ENCODE assay signal across 7 mouse cellular contexts in genomic region chr4:141547299-141547698, GRCm38 (mm10). TPM values are rescaled to one million over a fixed set of nuclear protein-coding genes. Genes with fewer than 3 reads are reported as not detected.
A peak's percentile ranks its signal among the peaks of the same experiment; 100 is the strongest.
DNase-seq lines count a peak whose midpoint lies in the region; ATAC-seq and TF ChIP-seq lines count a peak whose summit lies in the region.

No protein-coding gene starts in this region.

- peak overlapping the region; percentile 96 for H3K4me2 ChIP-seq in forebrain, postnatal 0 days (ENCODE audit: low read depth)

- no peaks in the 10 kb centered on the region for H3K27me3 ChIP-seq in E14TG2a.4 (ENCODE audit: insufficient read depth, low read length)
- H3K27me3 ChIP-seq in forebrain, postnatal 0 days (ENCODE audit: insufficient read depth, low read length), result no peaks in the 10 kb centered on the region

- no peak for TF ChIP-seq CTCF in E14TG2a.4 (conservative IDR thresholded peaks at IDR 0.05; ENCODE audit: low read length)
- no peak for TF ChIP-seq CTCF in forebrain, postnatal 0 days (IDR thresholded peaks at IDR 0.05; ENCODE audit: low read depth)

- peaks cover 45% of the 10 kb centered on the region for H3K4me1 ChIP-seq in E14TG2a.4 (replicated peaks; ENCODE audit: low read depth, low read length)
- H3K4me1 ChIP-seq in forebrain, postnatal 0 days (ENCODE audit: insufficient read depth), result 0 out of 2 replicates have a peak, but pooled peaks cover 7% of the 10 kb centered on the region

- peaks cover 7% of the 10 kb centered on the region; the same call in 1 of the 2 replicates for H3K36me3 ChIP-seq in E14TG2a.4 (ENCODE audit: insufficient read depth, low read length)
- H3K36me3 ChIP-seq in forebrain, postnatal 0 days (ENCODE audit: insufficient read depth), result no peaks in the 10 kb centered on the region

- no peaks in the 10 kb centered on the region for H3K9me3 ChIP-seq in E14TG2a.4 (ENCODE audit: low read length)
- H3K9me3 ChIP-seq in forebrain, postnatal 0 days (ENCODE audit: low read length), result no peaks in the 10 kb centered on the region

- ATAC-seq in forebrain, postnatal 0 days, result no peak
- no peak for ATAC-seq in inflammation-experienced regulatory T-cells, adult 6 months

- H3K4me3 ChIP-seq in E14TG2a.4 (replicated peaks; ENCODE audit: low read length), result peak overlapping the region; percentile 92
- H3K4me3 ChIP-seq in forebrain, postnatal 0 days (ENCODE audit: low read depth, low read length), result peak overlapping the region; percentile 85

- H3K9ac ChIP-seq in forebrain, postnatal 0 days, result peak overlapping the region; percentile 99

- H3K27ac ChIP-seq in forebrain, postnatal 0 days (ENCODE audit: low read depth, low read length), result peak overlapping the region; percentile 100

- peak; percentile 63 for DNase-seq in A20 (ENCODE audit: low read depth, low spot score)
- peak; percentile 66 for DNase-seq in forebrain, postnatal 0 days
- DNase-seq in lung, postnatal 36 days, result peak; percentile 29
- DNase-seq in thymus, postnatal 10 days (ENCODE audit: low spot score in 2 of 2), result no peak
- no peak for DNase-seq in right cerebral cortex, postnatal 25 days

- WGBS in forebrain, postnatal 0 days, result 6% methylated on average over 9 of the region's 9 CpGs

RNA-seq across cellular contexts. Expression of gene Spen, which starts 8.9 kb away (rescaled TPM):
- 21.7 and 24.7 TPM in 2 replicates for total RNA-seq in forebrain, postnatal 0 days (2014; rRNA removed)
- 6.0 and 10.7 TPM in 2 replicates for polyA plus RNA-seq in forebrain, postnatal 0 days (2015; fragmentation: Nextera tagmentation; extraction: Ambion mirVana)
- polyA plus RNA-seq in inflammation-experienced regulatory T-cells, adult 6 months (2017; shearing (Covaris generic)), result 10 to 100 TPM in 2 of 3 experiments, 1 to 10 TPM in 1; 8.6 to 17.1 (median 14.3) TPM

RNA-seq across cellular contexts. Expression of gene Fblim1, which starts 58.6 kb away (rescaled TPM):
- total RNA-seq in forebrain, postnatal 0 days (2014; rRNA removed), result 20.8 and 22.3 TPM in 2 replicates
- 24.9 and 26.1 TPM in 2 replicates for polyA plus RNA-seq in forebrain, postnatal 0 days (2015; fragmentation: Nextera tagmentation; extraction: Ambion mirVana)
- polyA plus RNA-seq in inflammation-experienced regulatory T-cells, adult 6 months (2017; shearing (Covaris generic)), result under 1 TPM in 1 of 3 experiments, not detected in 2; 0.43 TPM

Comparison
In these comparisons a context has a peak if more than half of its experiments do, and no peak if none do; other contexts are left out.
1. DNase-seq: peak in A20 (single experiment), forebrain, postnatal 0 days (single experiment) and lung, postnatal 36 days (single experiment); none in thymus, postnatal 10 days (0 of 2) and right cerebral cortex, postnatal 25 days (single experiment).
2. RNA of gene Fblim1, which starts 58.6 kb away (polyA plus RNA-seq): 24.9 to 26.1 TPM in forebrain, postnatal 0 days; 0.43 TPM in inflammation-experienced regulatory T-cells, adult 6 months; every median in the first group is over 10 times any median in the second.